Mouse (Mus musculus) intestine, embryonic 15.5 days (tissue): ENCODE data around the gene Ccl22. TPM values are rescaled to one million over a fixed set of nuclear protein-coding genes. Genes with fewer than 3 reads are reported as not detected.

Experiments used
- ATAC-seq: fragments of 200-750 bp; cut with Nextera tagmentation; 2 replicates; pipeline ENCODE4 v1.8.0; 2017; ENCODE audit warnings: moderate TSS enrichment, moderate library complexity
- H3K27ac ChIP-seq: fragments of 300-500 bp; sonication (generic); 2 replicates; pipeline ENCODE4 v1.5.1; 2015; ENCODE audit warnings: mild to moderate bottlenecking, inconsistent platforms
- H3K27me3 ChIP-seq: fragments of 300-500 bp; sonication (generic); replicated peaks from 2 replicates; pipeline ENCODE4 v1.6.1; 2015; ENCODE audit warnings: inconsistent platforms
- H3K36me3 ChIP-seq: fragments of 300-500 bp; sonication (generic); 2 replicates; pipeline ENCODE4 v1.6.1; 2015; ENCODE audit warnings: inconsistent platforms
- H3K4me1 ChIP-seq: fragments of 300-500 bp; sonication (generic); replicated peaks from 2 replicates; pipeline ENCODE4 v1.6.1; 2015; ENCODE audit warnings: inconsistent platforms
- H3K4me2 ChIP-seq: fragments of 300-500 bp; sonication (generic); replicated peaks from 2 replicates; pipeline ENCODE4 v1.6.1; 2015; ENCODE audit warnings: mild to moderate bottlenecking, inconsistent platforms
- H3K4me3 ChIP-seq: fragments of 300-500 bp; sonication (generic); replicated peaks from 2 replicates; pipeline ENCODE4 v1.5.1; 2015; ENCODE audit warnings: inconsistent platforms
- H3K9ac ChIP-seq: fragments of 300-500 bp; sonication (generic); 2 replicates; pipeline ENCODE4 v1.6.1; 2015; ENCODE audit warnings: inconsistent platforms
- H3K9me3 ChIP-seq: fragments of 300-500 bp; sonication (generic); 2 replicates; pipeline ENCODE4 v1.6.1; 2016; ENCODE audit warnings: inconsistent platforms
- WGBS: fragments of 180-500 bp; shearing (Covaris S2); methylation state at CpG from one replicate; pipeline ENCODE4 v1.1.7; 2015; 5-methylcytosine and 5-hydroxymethylcytosine counted together
- polyA plus RNA-seq: library from polyadenylated mRNA; unstranded; fragments of >200 nt; fragmentation: Nextera tagmentation; extraction: Ambion mirVana; gene quantifications from 2 replicates; pipeline ENCODE4 v1.2.1, GENCODE M21; 2015

The Ccl22 gene
- polyA plus RNA-seq, 1 experiment from 2014 or later = not detected

- Histone ChIP-seq H3K4me1 (no peaks in the 10 kb centered on the region), H3K27me3 (no peaks in the 10 kb centered on the region), H3K9ac (no peak overlapping the region), H3K36me3 (no peaks in the 10 kb centered on the region), H3K9me3 (no peaks in the 10 kb centered on the region), H3K4me3 (no peak overlapping the region), H3K4me2 (no peak overlapping the region), H3K27ac (no peak overlapping the region)
- no peak for ATAC-seq
- WGBS = 70% methylated on average over 9 of the region's 9 CpGs
Measured at GRCm38 (mm10) chr8:94706732-94707395, 38.5 kb upstream of the Ccl22 start.

- Histone ChIP-seq H3K4me2 (no peak overlapping the region), H3K4me1 (no peaks in the 10 kb centered on the region), H3K4me3 (no peak overlapping the region), H3K27ac (no peak overlapping the region), H3K36me3 (no peaks in the 10 kb centered on the region), H3K9me3 (no peaks in the 10 kb centered on the region), H3K27me3 (no peaks in the 10 kb centered on the region), H3K9ac (no peak overlapping the region)
- 63% methylated on average over 8 of the region's 8 CpGs for WGBS
- ATAC-seq = no peak
Measured at GRCm38 (mm10) chr8:94710336-94710735, 35.1 kb upstream of the Ccl22 start.

- WGBS = 47% methylated on average over 5 of the region's 5 CpGs
- H3K27ac ChIP-seq = no peak overlapping the region
- no peak for ATAC-seq
- H3K9ac ChIP-seq = no peak overlapping the region
- H3K27me3 ChIP-seq = no peaks in the 10 kb centered on the region
- H3K9me3 ChIP-seq = no peaks in the 10 kb centered on the region
- no peak overlapping the region for H3K4me3 ChIP-seq
- H3K4me2 ChIP-seq = no peak overlapping the region
- H3K4me1 ChIP-seq = no peaks in the 10 kb centered on the region
- H3K36me3 ChIP-seq = no peaks in the 10 kb centered on the region
Measured at GRCm38 (mm10) chr8:94711160-94711718, 34.2 kb upstream of the Ccl22 start.

GRCm38 (mm10) chr8:94714556-94714955 lies 30.8 kb upstream of the Ccl22 start:
- Histone ChIP-seq H3K27ac (no peak overlapping the region), H3K4me1 (no peaks in the 10 kb centered on the region), H3K4me2 (no peak overlapping the region), H3K9me3 (no peaks in the 10 kb centered on the region), H3K4me3 (no peak overlapping the region), H3K27me3 (no peaks in the 10 kb centered on the region), H3K9ac (no peak overlapping the region), H3K36me3 (no peaks in the 10 kb centered on the region)
- 55% methylated on average over 5 of the region's 5 CpGs for WGBS
- no peak for ATAC-seq

- no peaks in the 10 kb centered on the region for H3K9me3 ChIP-seq
- H3K27me3 ChIP-seq = no peaks in the 10 kb centered on the region
- no peak overlapping the region for H3K27ac ChIP-seq
- no peak overlapping the region for H3K4me2 ChIP-seq
- no peaks in the 10 kb centered on the region for H3K36me3 ChIP-seq
- no peak overlapping the region for H3K9ac ChIP-seq
- no peak for ATAC-seq
- H3K4me1 ChIP-seq = no peaks in the 10 kb centered on the region
- no peak overlapping the region for H3K4me3 ChIP-seq
- WGBS = 80% methylated on average over 3 of the region's 3 CpGs
Measured at GRCm38 (mm10) chr8:94715871-94716270, 29.5 kb upstream of the Ccl22 start.

- no peaks in the 10 kb centered on the region for H3K9me3 ChIP-seq
- H3K36me3 ChIP-seq = no peaks in the 10 kb centered on the region
- H3K9ac ChIP-seq = no peak overlapping the region
- no peak overlapping the region for H3K4me2 ChIP-seq
- no peaks in the 10 kb centered on the region for H3K27me3 ChIP-seq
- no peak for ATAC-seq
- H3K4me1 ChIP-seq = no peaks in the 10 kb centered on the region
- H3K27ac ChIP-seq = no peak overlapping the region
- 65% methylated on average over 1 of the region's 1 CpGs for WGBS
- H3K4me3 ChIP-seq = no peak overlapping the region
Measured at GRCm38 (mm10) chr8:94716841-94717240, 28.5 kb upstream of the Ccl22 start.

GRCm38 (mm10) chr8:94725998-94726397 lies 19.4 kb upstream of the Ccl22 start:
- no peak overlapping the region for H3K4me3 ChIP-seq
- no peaks in the 10 kb centered on the region for H3K36me3 ChIP-seq
- WGBS = 80% methylated on average over 5 of the region's 5 CpGs
- H3K9me3 ChIP-seq = no peaks in the 10 kb centered on the region
- H3K27me3 ChIP-seq = no peaks in the 10 kb centered on the region
- no peak overlapping the region for H3K27ac ChIP-seq
- ATAC-seq = no peak
- 0 out of 2 replicates have a peak, but pooled peaks cover 4% of the 10 kb centered on the region for H3K4me1 ChIP-seq
- no peak overlapping the region for H3K4me2 ChIP-seq
- no peak overlapping the region for H3K9ac ChIP-seq

GRCm38 (mm10) chr8:94729301-94729700 lies 16.1 kb upstream of the Ccl22 start:
- H3K9ac ChIP-seq = no peak overlapping the region
- H3K36me3 ChIP-seq = no peaks in the 10 kb centered on the region
- H3K27me3 ChIP-seq = no peaks in the 10 kb centered on the region
- no peaks in the 10 kb centered on the region for H3K9me3 ChIP-seq
- WGBS = 42% methylated on average over 4 of the region's 4 CpGs
- H3K4me2 ChIP-seq = 0 out of 2 replicates have a peak overlapping the region, but pooled peaks have one; percentile 4
- no peak overlapping the region for H3K4me3 ChIP-seq
- 0 out of 2 replicates have a peak, but pooled peaks cover 4% of the 10 kb centered on the region for H3K4me1 ChIP-seq
- no peak for ATAC-seq
- H3K27ac ChIP-seq = 0 out of 2 replicates have a peak overlapping the region, but pooled peaks have one; percentile 44

- peak; percentile 89 for ATAC-seq
Measured at GRCm38 (mm10) chr8:94733821-94734465, 11.4 kb upstream of the Ccl22 start.

GRCm38 (mm10) chr8:94734735-94735350 lies 10.5 kb upstream of the Ccl22 start:
- Histone ChIP-seq H3K27me3 (no peaks in the 10 kb centered on the region), H3K36me3 (no peaks in the 10 kb centered on the region), H3K4me1 (no peaks in the 10 kb centered on the region), H3K27ac (no peak overlapping the region), H3K9ac (no peak overlapping the region), H3K4me3 (no peak overlapping the region), H3K4me2 (no peak overlapping the region), H3K9me3 (no peaks in the 10 kb centered on the region)
- WGBS = 81% methylated on average over 7 of the region's 7 CpGs
- ATAC-seq = no peak

More at GRCm38 (mm10) chr8:94733821-94734465, 11.4 kb upstream of the Ccl22 start:
- Histone ChIP-seq H3K27ac (no peak overlapping the region), H3K4me1 (0 out of 2 replicates have a peak, but pooled peaks cover 4% of the 10 kb centered on the region), H3K9ac (no peak overlapping the region), H3K27me3 (no peaks in the 10 kb centered on the region), H3K9me3 (no peaks in the 10 kb centered on the region), H3K4me3 (no peak overlapping the region), H3K4me2 (no peak overlapping the region), H3K36me3 (no peaks in the 10 kb centered on the region)
- WGBS = 61% methylated on average over 5 of the region's 5 CpGs

GRCm38 (mm10) chr8:94735426-94736094 lies 9.8 kb upstream of the Ccl22 start:
- ATAC-seq = no peak
- H3K27ac ChIP-seq = no peak overlapping the region
- H3K4me2 ChIP-seq = peak overlapping the region; percentile 17; the same call in 1 of the 2 replicates
- H3K4me1 ChIP-seq = no peaks in the 10 kb centered on the region
- H3K27me3 ChIP-seq = no peaks in the 10 kb centered on the region
- 52% methylated on average over 5 of the region's 5 CpGs for WGBS
- H3K4me3 ChIP-seq = no peak overlapping the region
- no peaks in the 10 kb centered on the region for H3K9me3 ChIP-seq
- no peak overlapping the region for H3K9ac ChIP-seq
- no peaks in the 10 kb centered on the region for H3K36me3 ChIP-seq

- no peak for ATAC-seq
- H3K36me3 ChIP-seq = no peaks in the 10 kb centered on the region
- no peak overlapping the region for H3K27ac ChIP-seq
- no peak overlapping the region for H3K4me3 ChIP-seq
- H3K27me3 ChIP-seq = no peaks in the 10 kb centered on the region
- 89% methylated on average over 6 of the region's 6 CpGs for WGBS
- H3K9me3 ChIP-seq = no peaks in the 10 kb centered on the region
- no peak overlapping the region for H3K9ac ChIP-seq
- no peak overlapping the region for H3K4me2 ChIP-seq
- H3K4me1 ChIP-seq = no peaks in the 10 kb centered on the region
Measured at GRCm38 (mm10) chr8:94739829-94740228, 5.6 kb upstream of the Ccl22 start.
